Mouse (Mus musculus) bone marrow, adult 2 months (tissue): ENCODE results near the gene 9630041A04Rik.

ENCODE experiments used
- CTCF ChIP-seq: fragments of 200-500 bp; IDR thresholded peaks from 2 replicates; pipeline ENCODE4 v1.5.1; 2011; ENCODE audit warnings: low read length, control low read depth; ENCODE audit not compliant: control insufficient read depth, insufficient read depth
- POLR2A ChIP-seq: fragments of 200-500 bp; IDR thresholded peaks from 2 replicates; pipeline ENCODE4 v1.6.1; 2011; ENCODE audit warnings: low read depth, mild to moderate bottlenecking, control low read depth, low read length, borderline replicate concordance; ENCODE audit not compliant: control insufficient read depth

DNA sequence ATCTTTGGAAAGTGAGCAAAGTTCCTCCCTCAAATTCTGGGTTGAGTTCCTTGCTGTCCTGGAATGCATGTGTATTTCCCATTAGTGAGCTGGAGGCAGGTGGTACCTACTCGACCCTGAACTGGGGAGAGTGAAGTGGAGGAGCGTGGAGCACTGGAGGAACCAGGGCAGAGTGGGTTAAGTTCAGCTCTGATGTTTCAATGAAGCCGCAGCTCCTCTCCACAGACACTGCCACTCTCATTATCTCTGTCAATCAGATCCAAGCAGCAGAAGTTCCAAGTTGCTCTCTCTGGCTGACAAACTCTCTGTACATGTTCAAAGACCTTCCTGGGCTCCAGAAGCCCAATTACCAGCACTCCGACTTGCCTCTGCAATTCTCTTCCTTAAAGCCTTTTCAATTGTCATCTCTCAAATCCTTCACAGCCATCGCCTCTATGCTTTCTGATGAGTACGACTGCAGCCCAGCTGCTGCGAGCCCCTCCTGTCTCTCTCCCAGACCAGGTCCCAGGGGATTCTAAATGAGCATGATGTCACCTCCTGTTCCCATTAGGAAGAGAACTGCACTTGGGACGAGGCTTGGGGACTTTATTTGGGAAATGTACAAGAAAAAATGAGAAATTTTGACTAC, 72.4 kb downstream of the 9630041A04Rik start:
- TF ChIP-seq POLR2A, result no peak
- TF ChIP-seq CTCF, result no peak
